Mouse (Mus musculus): Measurements from ENCODE around the gene Lsm10. TPM values are rescaled to one million over a fixed set of nuclear protein-coding genes. Genes with fewer than 3 reads are reported as not detected.

Gene Lsm10
- total RNA-seq, 2 experiments from 2014 or later: 19.3 to 47.3 TPM

- ATAC-seq (ENCODE audit: poor library complexity, severe bottlenecking): no peak
Observed at GRCm38 (mm10) chr4:126117116-126117515, 20.7 kb downstream of the Lsm10 start.

- ATAC-seq (ENCODE audit: poor library complexity, severe bottlenecking): no peak
Observed at GRCm38 (mm10) chr4:126118651-126119050, 22.2 kb downstream of the Lsm10 start.

GRCm38 (mm10) chr4:126119051-126119450, 22.6 kb downstream of the Lsm10 start:
- ATAC-seq (ENCODE audit: poor library complexity, severe bottlenecking): no peak

- no peak for ATAC-seq (ENCODE audit: poor library complexity, severe bottlenecking)
Observed at GRCm38 (mm10) chr4:126120052-126120451, 23.6 kb downstream of the Lsm10 start.

GRCm38 (mm10) chr4:126120506-126120905, 24.1 kb downstream of the Lsm10 start:
- no peak for ATAC-seq (ENCODE audit: poor library complexity, severe bottlenecking)

- no peak for ATAC-seq (ENCODE audit: poor library complexity, severe bottlenecking)
Observed at GRCm38 (mm10) chr4:126123309-126124040, 27.1 kb downstream of the Lsm10 start.

- ATAC-seq (ENCODE audit: poor library complexity, severe bottlenecking): no peak
Observed at GRCm38 (mm10) chr4:126130502-126130901, 34.1 kb downstream of the Lsm10 start.

GRCm38 (mm10) chr4:126131290-126132121, 35.1 kb downstream of the Lsm10 start:
- peak; percentile 95 for ATAC-seq (ENCODE audit: poor library complexity, severe bottlenecking)

GRCm38 (mm10) chr4:126132636-126133264, 36.3 kb downstream of the Lsm10 start:
- ATAC-seq (ENCODE audit: poor library complexity, severe bottlenecking): no peak

- no peak for ATAC-seq (ENCODE audit: poor library complexity, severe bottlenecking)
Observed at GRCm38 (mm10) chr4:126134236-126134635, 37.8 kb downstream of the Lsm10 start.

GRCm38 (mm10) chr4:126134639-126135038, 38.2 kb downstream of the Lsm10 start:
- ATAC-seq (ENCODE audit: poor library complexity, severe bottlenecking): no peak

- no peak for ATAC-seq (ENCODE audit: poor library complexity, severe bottlenecking)
Observed at GRCm38 (mm10) chr4:126137773-126138172, 41.4 kb downstream of the Lsm10 start.

GRCm38 (mm10) chr4:126141021-126141420, 44.6 kb downstream of the Lsm10 start:
- no peak for ATAC-seq (ENCODE audit: poor library complexity, severe bottlenecking)

- no peak for ATAC-seq (ENCODE audit: poor library complexity, severe bottlenecking)
Observed at GRCm38 (mm10) chr4:126145396-126145795, 49.0 kb downstream of the Lsm10 start.

GRCm38 (mm10) chr4:126146974-126147532, 50.6 kb downstream of the Lsm10 start:
- ATAC-seq (ENCODE audit: poor library complexity, severe bottlenecking): no peak

GRCm38 (mm10) chr4:126147533-126148160, 51.2 kb downstream of the Lsm10 start, which contains the start of gene Eva1b:
Gene Eva1b (plus strand): TSS chr4:126147744.
- no peak for ATAC-seq (ENCODE audit: poor library complexity, severe bottlenecking)

Other genes starting within 250 kb of the Lsm10 start
- gene Csf3r, start 72.1 kb upstream of the Lsm10 start, total RNA-seq (2015): 214 and 215 TPM in 2 replicates
- gene Csf3r, start 72.1 kb upstream of the Lsm10 start, total RNA-seq (2017): 103 and 121 TPM in 2 replicates
- 120 and 147 TPM in 2 replicates for gene Mrps15, start 49.7 kb upstream of the Lsm10 start, total RNA-seq (2015)
- 64.5 and 68.3 TPM in 2 replicates for gene Mrps15, start 49.7 kb upstream of the Lsm10 start, total RNA-seq (2017)
- gene Oscp1, start 38.1 kb upstream of the Lsm10 start, total RNA-seq (2015): 0.75 and 0.83 TPM in 2 replicates
- 4.0 and 5.7 TPM in 2 replicates for gene Oscp1, start 38.1 kb upstream of the Lsm10 start, total RNA-seq (2017)
- 20.8 and 21.4 TPM in 2 replicates for gene Stk40, start 7.3 kb downstream of the Lsm10 start, total RNA-seq (2015)
- 22.5 and 32.8 TPM in 2 replicates for gene Stk40, start 7.3 kb downstream of the Lsm10 start, total RNA-seq (2017)
- gene Eva1b, start 51.1 kb downstream of the Lsm10 start, total RNA-seq (2015): 0.82 and 1.1 TPM in 2 replicates
- gene Eva1b, start 51.1 kb downstream of the Lsm10 start, total RNA-seq (2017): 0.24 and 1.3 TPM in 2 replicates
- gene Sh3d21, start 66.9 kb downstream of the Lsm10 start, total RNA-seq (2015): not detected in 2 replicates
- 0.12 TPM in 1 of 2 replicates, not detected in the other for gene Sh3d21, start 66.9 kb downstream of the Lsm10 start, total RNA-seq (2017)
- 115 and 119 TPM in 2 replicates for gene Thrap3, start 106.1 kb downstream of the Lsm10 start, total RNA-seq (2015)
- 248 and 291 TPM in 2 replicates for gene Thrap3, start 106.1 kb downstream of the Lsm10 start, total RNA-seq (2017)
- gene Map7d1, start 159.7 kb downstream of the Lsm10 start, total RNA-seq (2015): 43.9 and 45.9 TPM in 2 replicates
- 60.7 and 71.3 TPM in 2 replicates for gene Map7d1, start 159.7 kb downstream of the Lsm10 start, total RNA-seq (2017)
- gene Trappc3, start 165.7 kb downstream of the Lsm10 start, total RNA-seq (2015): 30.1 and 40.9 TPM in 2 replicates
- 56.3 and 58.6 TPM in 2 replicates for gene Trappc3, start 165.7 kb downstream of the Lsm10 start, total RNA-seq (2017)
- gene Col8a2, start 190.2 kb downstream of the Lsm10 start, total RNA-seq (2015): not detected in 2 replicates
- gene Col8a2, start 190.2 kb downstream of the Lsm10 start, total RNA-seq (2017): not detected in 2 replicates
- gene Adprhl2, start 225.1 kb downstream of the Lsm10 start, total RNA-seq (2015): 5.6 and 8.2 TPM in 2 replicates
- gene Adprhl2, start 225.1 kb downstream of the Lsm10 start, total RNA-seq (2017): 10.7 and 21.7 TPM in 2 replicates
- 0.38 TPM in 1 of 2 replicates, not detected in the other for gene Tekt2, start 229.1 kb downstream of the Lsm10 start, total RNA-seq (2015)
- gene Tekt2, start 229.1 kb downstream of the Lsm10 start, total RNA-seq (2017): not detected in 2 replicates

Measured in megakaryocyte, adult 5-6 weeks (primary cell).